Mouse (Mus musculus) spleen, postnatal 14 days (tissue): Measurements from ENCODE around the gene Olfr457.
"Not testable (repeated sequence)": the region's sequence is repeated elsewhere in the genome, so short reads cannot be mapped to it uniquely, and the experiment has no call there.

Experiments used
- DNase-seq, 2 experiments: peaks; one replicate each; pipeline ENCODE4 v3.0.0; 2021 to 2022; ENCODE audit warnings: low spot score in 2 of 2

The Olfr457 gene

DNA sequence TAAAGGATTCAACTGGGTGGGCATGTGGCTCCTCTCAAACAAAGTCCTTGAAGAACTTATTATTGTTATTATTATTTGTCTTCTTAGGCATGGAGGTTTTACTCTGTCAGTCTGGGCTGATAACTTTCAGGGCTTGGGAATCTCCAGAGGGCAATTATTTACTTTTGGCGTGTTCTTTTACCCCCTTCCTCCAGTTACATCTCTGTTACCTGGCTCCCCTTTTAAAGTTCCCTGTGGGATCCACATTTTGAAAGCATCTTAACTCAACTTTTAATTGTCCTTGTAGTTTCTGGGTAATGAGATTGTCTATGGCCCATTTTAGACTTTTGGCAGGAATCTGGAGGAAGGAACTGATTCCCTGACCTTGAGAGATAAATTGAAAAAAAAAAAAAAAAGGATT is at the start of gene Olfr457:
Olfr457 (minus strand) TSS at position 101 of the 400 bp plus-strand sequence.
- no peak for DNase-seq

- no peak for DNase-seq
Observed at GRCm38 (mm10) chr6:42513461-42513860, 37.3 kb upstream of the Olfr457 start.

GRCm38 (mm10) chr6:42509311-42509710 is 33.2 kb upstream of the Olfr457 start:
- DNase-seq, result no peak

DNA sequence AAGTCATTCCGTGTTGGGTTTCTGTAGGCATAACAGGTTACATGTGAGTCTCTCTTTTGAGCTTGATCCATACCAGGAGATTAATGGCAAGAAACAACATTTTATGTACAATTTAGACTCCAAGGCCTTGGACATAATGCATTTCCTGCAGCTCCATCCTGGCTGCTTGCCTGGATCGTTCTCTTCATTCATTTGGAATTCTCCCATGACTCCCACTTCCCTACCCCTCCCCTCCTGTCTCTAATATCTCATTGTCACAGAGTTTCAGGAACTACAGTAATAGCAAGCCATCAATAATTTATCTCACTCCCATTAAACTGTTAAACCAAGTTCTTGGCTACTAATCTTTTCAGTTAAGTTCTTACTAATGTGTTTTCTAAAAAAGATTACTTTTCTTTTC is 27.3 kb upstream of the Olfr457 start:
- DNase-seq, result no peak

- no peak for DNase-seq
Observed at GRCm38 (mm10) chr6:42489731-42490130, 13.6 kb upstream of the Olfr457 start.

DNA sequence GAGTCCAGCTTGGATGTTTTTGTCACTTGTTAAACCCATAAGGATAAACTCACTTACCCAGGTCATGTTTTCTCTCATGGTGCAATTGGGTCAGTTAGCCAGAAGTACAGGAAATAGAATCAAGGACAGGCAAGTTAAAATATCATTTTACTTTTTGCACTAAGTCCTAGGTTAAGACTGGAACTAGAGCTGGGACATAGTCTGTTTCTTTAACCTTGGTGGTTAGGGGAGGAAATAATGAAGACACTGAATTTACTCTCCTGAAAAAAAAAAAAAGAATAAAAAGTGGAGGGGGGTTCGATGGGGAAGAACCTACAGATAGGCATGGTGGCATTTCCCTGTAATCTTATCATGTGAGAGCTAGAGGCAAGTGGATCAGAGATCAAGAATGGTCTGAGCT is 11.0 kb upstream of the Olfr457 start, which contains the start of gene Olfr456:
Olfr456 (minus strand) TSS at position 101 of the 400 bp plus-strand sequence.
- no peak for DNase-seq

DNA sequence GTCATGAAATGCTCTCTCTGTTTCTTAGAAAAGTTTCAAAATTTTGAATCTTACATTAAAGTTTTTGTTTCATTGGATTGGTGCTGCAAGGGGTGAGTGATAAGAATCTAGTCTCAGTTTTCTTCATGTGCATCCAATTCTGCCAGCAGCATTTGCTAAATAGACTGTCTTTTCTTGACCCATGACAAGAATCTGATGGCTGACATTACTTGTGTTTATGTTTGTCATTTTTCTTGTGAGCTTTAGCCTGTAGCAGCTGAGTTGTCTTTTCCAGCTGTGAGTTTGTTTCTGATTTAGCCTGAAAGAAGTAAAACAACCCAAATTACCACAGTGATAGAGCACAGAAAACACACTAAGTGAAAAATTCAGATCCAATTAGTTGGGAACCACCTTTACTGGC is 8.5 kb upstream of the Olfr457 start:
- DNase-seq, result no peak

DNA sequence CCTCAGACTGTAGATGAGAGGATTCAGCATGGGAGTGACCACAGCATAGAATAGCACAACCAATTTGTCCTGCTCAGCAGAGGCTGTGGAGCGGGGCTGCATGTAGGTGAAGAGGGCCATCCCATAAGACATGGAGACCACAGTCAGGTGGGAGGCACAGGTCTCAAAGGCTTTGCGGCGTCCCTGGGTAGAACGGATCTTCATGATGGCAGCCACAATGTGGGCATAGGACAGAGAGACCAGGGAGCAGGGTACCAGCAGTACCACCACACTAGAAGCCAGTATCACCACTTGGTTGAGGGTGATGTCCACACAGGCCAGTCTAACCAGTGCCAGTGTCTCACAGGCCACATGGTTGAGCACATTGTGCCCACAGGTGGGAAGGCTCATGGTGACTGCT is 4.8 kb downstream of the Olfr457 start:
- DNase-seq, result not testable (repeated sequence)

- no peak for DNase-seq
Observed at GRCm38 (mm10) chr6:42470542-42470941, 5.6 kb downstream of the Olfr457 start.

- DNase-seq, result no peak
Observed at GRCm38 (mm10) chr6:42465096-42465495, 11.0 kb downstream of the Olfr457 start, which contains the start of gene Olfr458. Gene Olfr458, minus strand, starts transcription at chr6:42465196.

GRCm38 (mm10) chr6:42447381-42447780 is 28.8 kb downstream of the Olfr457 start:
- no peak for DNase-seq

- no peak for DNase-seq
Observed at GRCm38 (mm10) chr6:42444491-42444890, 31.6 kb downstream of the Olfr457 start.

- no peak for DNase-seq
Observed at GRCm38 (mm10) chr6:42441395-42441794, 34.7 kb downstream of the Olfr457 start.

GRCm38 (mm10) chr6:42435490-42435889 is 40.6 kb downstream of the Olfr457 start:
- DNase-seq, result no peak

DNA sequence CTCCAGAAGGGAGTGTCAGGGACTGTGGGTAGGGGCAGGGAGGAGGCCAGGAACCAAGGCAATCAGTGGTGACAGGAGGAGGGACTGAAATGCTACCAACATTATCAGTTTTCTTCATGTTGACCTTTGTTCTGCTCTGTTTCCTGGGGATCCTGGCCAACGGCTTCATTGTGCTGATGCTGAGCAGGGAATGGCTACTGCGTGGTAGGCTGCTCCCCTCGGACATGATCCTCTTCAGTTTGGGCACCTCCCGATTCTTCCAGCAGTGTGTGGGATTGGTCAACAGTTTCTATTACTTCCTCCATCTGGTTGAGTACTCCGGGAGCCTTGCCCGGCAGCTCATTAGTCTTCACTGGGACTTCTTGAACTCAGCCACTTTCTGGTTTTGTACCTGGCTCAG is 41.7 kb downstream of the Olfr457 start, which contains the start of gene Tas2r126:
Tas2r126 (plus strand) TSS at position 90 of the 400 bp plus-strand sequence.
- DNase-seq, result no peak

- DNase-seq, result no peak
Observed at GRCm38 (mm10) chr6:42433554-42433953, 42.6 kb downstream of the Olfr457 start.

DNA sequence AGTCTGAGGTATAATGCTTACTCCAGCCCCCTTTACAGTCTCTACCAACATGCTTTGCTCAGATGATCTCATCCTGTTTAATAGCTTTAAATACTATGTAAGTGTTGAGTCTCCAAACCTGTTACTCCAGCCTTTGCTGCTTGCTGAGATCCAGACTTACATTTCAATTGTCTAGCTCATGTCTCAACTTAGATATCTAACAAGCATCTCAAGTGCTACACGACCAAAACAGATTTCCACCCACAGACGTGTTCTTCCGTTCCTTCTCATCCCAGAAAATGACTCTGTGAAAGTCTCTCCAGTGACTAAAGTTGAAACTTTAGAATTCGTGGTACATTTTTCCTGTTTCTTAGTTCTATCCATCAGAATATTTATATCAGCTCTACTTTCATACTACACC is 49.8 kb downstream of the Olfr457 start:
- no peak for DNase-seq

- no peak for DNase-seq
Observed at GRCm38 (mm10) chr6:42424472-42424871, 51.7 kb downstream of the Olfr457 start.

DNA sequence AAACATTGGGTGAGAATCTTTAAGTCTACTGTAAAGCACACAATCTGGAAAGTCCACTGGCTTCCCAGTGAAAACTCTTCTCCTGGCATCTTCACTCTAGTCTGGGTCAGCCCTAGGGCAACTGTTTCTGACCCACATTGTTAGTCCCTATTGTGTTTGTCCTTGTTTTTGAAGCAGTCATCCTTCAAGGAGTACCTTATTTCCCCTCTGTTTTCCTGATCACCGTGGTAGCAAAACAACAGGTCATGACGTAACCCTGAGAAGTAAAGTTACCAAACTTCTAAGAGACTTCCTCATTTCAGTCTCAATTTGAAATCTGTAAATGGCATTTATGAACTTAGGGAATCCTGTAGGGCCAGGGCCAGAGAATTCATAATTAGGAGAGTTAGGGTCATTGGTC is 54.7 kb downstream of the Olfr457 start:
- no peak for DNase-seq

DNA sequence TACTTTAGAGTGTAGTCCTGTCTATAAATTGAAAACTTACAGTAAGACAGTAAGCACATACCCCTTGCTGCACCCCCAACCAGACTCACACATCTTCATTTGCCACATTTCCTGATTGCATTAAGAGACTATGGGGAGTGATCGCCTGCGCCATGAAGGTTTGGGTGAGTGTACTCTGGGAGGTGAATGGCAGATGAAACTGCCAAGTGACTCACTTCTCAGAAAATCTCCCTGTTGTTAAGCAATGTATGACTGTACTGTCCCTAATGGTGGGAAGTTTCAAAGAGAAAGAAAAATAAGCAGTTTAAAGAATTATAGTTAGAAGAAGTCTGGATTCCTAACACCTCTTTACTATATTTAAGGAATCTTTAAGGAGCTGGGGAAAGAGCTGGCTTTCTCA is 56.7 kb downstream of the Olfr457 start:
- no peak for DNase-seq
